Mouse (Mus musculus): ENCODE measurements around the gene Ankrd13b.

- TF ChIP-seq TAL1 (conservative IDR thresholded peaks at IDR 0.05; ENCODE audit: low read depth, low read length) = no peak
- no peak for TF ChIP-seq GATA1 (IDR thresholded peaks at IDR 0.05; ENCODE audit: borderline replicate concordance, low read length)
These were observed 5.8 kb downstream of the Ankrd13b start for GRCm38 (mm10) chr11:77483510-77484255.

Measured in G1E (cell line).